Mouse (Mus musculus): ENCODE measurements at regions not wholly inside any gene's neighbourhood (a gene's known extent, or its start where the extent isn't known, plus 50 kb on each side); places are given as distances from the start of the nearest gene placed in this dataset.

DNA sequence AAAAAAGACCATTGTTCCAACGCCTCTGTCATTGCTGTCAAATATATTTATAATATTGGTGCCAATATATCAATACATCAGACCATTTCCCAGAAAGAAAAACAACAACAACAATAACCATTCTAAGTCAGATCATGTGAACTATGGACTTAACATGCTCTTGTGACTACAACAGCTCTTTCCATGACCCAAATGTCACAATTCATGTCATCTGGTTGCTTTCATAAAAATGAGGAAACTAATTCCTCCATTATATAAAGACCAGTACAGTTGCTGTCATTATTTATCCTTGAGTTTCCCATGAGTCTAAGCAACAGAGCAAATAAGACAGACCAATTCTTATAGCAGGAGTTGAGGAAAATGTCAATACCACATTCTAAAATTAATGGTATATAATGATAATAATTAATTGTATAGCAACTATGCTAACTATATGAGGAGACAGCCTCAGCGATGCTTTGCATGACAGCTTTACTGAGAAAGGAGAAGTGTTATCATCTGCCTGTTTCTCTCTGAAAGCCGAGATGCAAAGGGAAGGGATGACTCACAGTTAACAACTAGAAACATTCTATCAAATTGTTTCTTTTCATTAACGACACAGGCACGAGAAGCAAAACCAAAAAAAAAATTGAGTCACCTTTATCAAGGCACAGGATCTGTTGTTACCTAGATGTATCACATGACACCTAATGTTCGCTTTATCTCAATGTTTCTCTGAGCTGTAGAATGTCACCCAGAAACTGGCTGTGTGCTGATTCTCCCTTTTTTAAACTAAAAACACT is 115.4 kb upstream of the Atp2b1 start:
- TF ChIP-seq EP300 (IDR thresholded peaks at IDR 0.05; ENCODE audit: low read depth) (no peak), CTCF (IDR thresholded peaks at IDR 0.05; ENCODE audit: low read depth) (no peak)

Measured in liver, postnatal 0 days (tissue).